Mouse (Mus musculus): Measurements from ENCODE around the gene Gm9964.

DNA sequence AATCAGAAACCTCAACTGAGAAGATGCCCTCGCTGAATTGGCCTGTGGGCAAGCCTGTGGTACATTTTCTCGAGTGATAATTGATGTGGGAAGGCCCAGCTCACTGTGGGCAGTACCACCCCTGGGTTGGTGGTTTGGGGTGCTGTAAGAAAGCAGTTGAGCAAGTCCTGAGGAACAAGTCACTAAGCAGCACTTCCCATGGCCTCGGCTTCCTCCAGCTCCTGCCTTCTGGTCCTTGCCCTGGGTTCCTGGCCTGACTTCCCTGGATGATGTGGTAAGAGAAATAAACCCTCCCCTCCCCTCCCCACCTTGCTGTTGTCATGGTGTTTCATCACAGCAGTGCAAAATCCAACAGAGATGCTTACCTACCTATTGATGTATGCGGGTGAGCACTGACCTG lies 31.4 kb upstream of the Gm9964 start:
- TF ChIP-seq CTCF (IDR thresholded peaks at IDR 0.05; ENCODE audit: borderline replicate concordance, extremely low read depth, insufficient read depth, insufficient read length) (no peak), POLR2A (IDR thresholded peaks at IDR 0.05; ENCODE audit: borderline replicate concordance, extremely low read depth, insufficient read depth, insufficient read length, poor library complexity, severe bottlenecking) (no peak)

Data from brain, embryonic 14.5 days (tissue).